Mouse (Mus musculus): ENCODE data around the gene Ect2. TPM values are rescaled to one million over a fixed set of nuclear protein-coding genes. Genes with fewer than 3 reads are reported as not detected.

Ect2 gene
- polyA plus RNA-seq, 1 experiment, result 0.65 TPM

GRCm38 (mm10) chr3:27121864-27122450 is 31.7 kb downstream of the Ect2 start:
- no peaks in the 10 kb centered on the region for H3K4me1 ChIP-seq (ENCODE audit: control insufficient read depth, insufficient read depth, low read length)

GRCm38 (mm10) chr3:27120932-27121331 is 32.7 kb downstream of the Ect2 start:
- Histone ChIP-seq H3K27ac (ENCODE audit: insufficient read depth, low read length) (no peak overlapping the region), H3K4me1 (ENCODE audit: control insufficient read depth, insufficient read depth, low read length) (no peaks in the 10 kb centered on the region), H3K4me3 (replicated peaks; ENCODE audit: insufficient read depth, low read depth, low read length) (no peak overlapping the region), H3K27me3 (ENCODE audit: control insufficient read depth, insufficient read depth, low read length) (no peaks in the 10 kb centered on the region)
- DNase-seq, result no peak
- 90% methylated on average over 6 of the region's 6 CpGs for WGBS
- TF ChIP-seq POLR2A (IDR thresholded peaks at IDR 0.05; ENCODE audit: borderline replicate concordance, insufficient read depth, low read length), result no peak
- TF ChIP-seq CTCF (IDR thresholded peaks at IDR 0.05; ENCODE audit: borderline replicate concordance, insufficient read depth, low read depth, low read length), result no peak

More at GRCm38 (mm10) chr3:27121864-27122450, 31.7 kb downstream of the Ect2 start:
- H3K4me3 ChIP-seq (replicated peaks; ENCODE audit: insufficient read depth, low read depth, low read length), result no peak overlapping the region
- no peak for TF ChIP-seq CTCF (IDR thresholded peaks at IDR 0.05; ENCODE audit: borderline replicate concordance, insufficient read depth, low read depth, low read length)
- no peak for TF ChIP-seq POLR2A (IDR thresholded peaks at IDR 0.05; ENCODE audit: borderline replicate concordance, insufficient read depth, low read length)
- no peak overlapping the region for H3K27ac ChIP-seq (ENCODE audit: insufficient read depth, low read length)
- no peaks in the 10 kb centered on the region for H3K27me3 ChIP-seq (ENCODE audit: control insufficient read depth, insufficient read depth, low read length)
- DNase-seq, result no peak
- WGBS, result 93% methylated on average over 9 of the region's 9 CpGs

GRCm38 (mm10) chr3:27118227-27118626 is 35.5 kb downstream of the Ect2 start:
- DNase-seq, result no peak
- Histone ChIP-seq H3K27ac (ENCODE audit: insufficient read depth, low read length) (no peak overlapping the region), H3K4me1 (ENCODE audit: control insufficient read depth, insufficient read depth, low read length) (no peaks in the 10 kb centered on the region), H3K4me3 (replicated peaks; ENCODE audit: insufficient read depth, low read depth, low read length) (no peak overlapping the region), H3K27me3 (ENCODE audit: control insufficient read depth, insufficient read depth, low read length) (no peaks in the 10 kb centered on the region)
- 76% methylated on average over 4 of the region's 4 CpGs for WGBS
- no peak for TF ChIP-seq CTCF (IDR thresholded peaks at IDR 0.05; ENCODE audit: borderline replicate concordance, insufficient read depth, low read depth, low read length)
- no peak for TF ChIP-seq POLR2A (IDR thresholded peaks at IDR 0.05; ENCODE audit: borderline replicate concordance, insufficient read depth, low read length)

- Histone ChIP-seq H3K27me3 (ENCODE audit: control insufficient read depth, insufficient read depth, low read length) (no peaks in the 10 kb centered on the region), H3K4me1 (ENCODE audit: control insufficient read depth, insufficient read depth, low read length) (no peaks in the 10 kb centered on the region), H3K4me3 (replicated peaks; ENCODE audit: insufficient read depth, low read depth, low read length) (no peak overlapping the region), H3K27ac (ENCODE audit: insufficient read depth, low read length) (no peak overlapping the region)
- no peak for TF ChIP-seq POLR2A (IDR thresholded peaks at IDR 0.05; ENCODE audit: borderline replicate concordance, insufficient read depth, low read length)
- TF ChIP-seq CTCF (IDR thresholded peaks at IDR 0.05; ENCODE audit: borderline replicate concordance, insufficient read depth, low read depth, low read length), result 0 out of 2 replicates have a peak, but pooled peaks have one; percentile 22
- no peak for DNase-seq
These were observed 42.8 kb downstream of the Ect2 start for GRCm38 (mm10) chr3:27110860-27111259.

- 67% methylated on average over 4 of the region's 4 CpGs for WGBS
- Histone ChIP-seq H3K27ac (ENCODE audit: insufficient read depth, low read length) (no peak overlapping the region), H3K27me3 (ENCODE audit: control insufficient read depth, insufficient read depth, low read length) (no peaks in the 10 kb centered on the region), H3K4me1 (ENCODE audit: control insufficient read depth, insufficient read depth, low read length) (no peaks in the 10 kb centered on the region), H3K4me3 (replicated peaks; ENCODE audit: insufficient read depth, low read depth, low read length) (no peak overlapping the region)
- no peak for DNase-seq
- TF ChIP-seq CTCF (IDR thresholded peaks at IDR 0.05; ENCODE audit: borderline replicate concordance, insufficient read depth, low read depth, low read length) (no peak), POLR2A (IDR thresholded peaks at IDR 0.05; ENCODE audit: borderline replicate concordance, insufficient read depth, low read length) (no peak)
These were observed 44.6 kb downstream of the Ect2 start for GRCm38 (mm10) chr3:27109109-27109508.

GRCm38 (mm10) chr3:27107142-27107541 is 46.5 kb downstream of the Ect2 start:
- 87% methylated on average over 6 of the region's 6 CpGs for WGBS
- Histone ChIP-seq H3K4me3 (replicated peaks; ENCODE audit: insufficient read depth, low read depth, low read length) (no peak overlapping the region), H3K27ac (ENCODE audit: insufficient read depth, low read length) (no peak overlapping the region), H3K27me3 (ENCODE audit: control insufficient read depth, insufficient read depth, low read length) (no peaks in the 10 kb centered on the region), H3K4me1 (ENCODE audit: control insufficient read depth, insufficient read depth, low read length) (no peaks in the 10 kb centered on the region)
- DNase-seq, result no peak
- no peak for TF ChIP-seq POLR2A (IDR thresholded peaks at IDR 0.05; ENCODE audit: borderline replicate concordance, insufficient read depth, low read length)
- no peak for TF ChIP-seq CTCF (IDR thresholded peaks at IDR 0.05; ENCODE audit: borderline replicate concordance, insufficient read depth, low read depth, low read length)

GRCm38 (mm10) chr3:27102965-27103364 is 50.7 kb downstream of the Ect2 start:
- 95% methylated on average over 6 of the region's 6 CpGs for WGBS
- Histone ChIP-seq H3K4me3 (replicated peaks; ENCODE audit: insufficient read depth, low read depth, low read length) (no peak overlapping the region), H3K4me1 (ENCODE audit: control insufficient read depth, insufficient read depth, low read length) (no peaks in the 10 kb centered on the region), H3K27ac (ENCODE audit: insufficient read depth, low read length) (no peak overlapping the region), H3K27me3 (ENCODE audit: control insufficient read depth, insufficient read depth, low read length) (no peaks in the 10 kb centered on the region)
- DNase-seq, result no peak
- TF ChIP-seq POLR2A (IDR thresholded peaks at IDR 0.05; ENCODE audit: borderline replicate concordance, insufficient read depth, low read length), result no peak
- TF ChIP-seq CTCF (IDR thresholded peaks at IDR 0.05; ENCODE audit: borderline replicate concordance, insufficient read depth, low read depth, low read length), result no peak

GRCm38 (mm10) chr3:27098633-27099032 is 55.0 kb downstream of the Ect2 start:
- TF ChIP-seq POLR2A (IDR thresholded peaks at IDR 0.05; ENCODE audit: borderline replicate concordance, insufficient read depth, low read length), result no peak
- TF ChIP-seq CTCF (IDR thresholded peaks at IDR 0.05; ENCODE audit: borderline replicate concordance, insufficient read depth, low read depth, low read length), result no peak
- Histone ChIP-seq H3K27ac (ENCODE audit: insufficient read depth, low read length) (no peak overlapping the region), H3K27me3 (ENCODE audit: control insufficient read depth, insufficient read depth, low read length) (no peaks in the 10 kb centered on the region), H3K4me1 (ENCODE audit: control insufficient read depth, insufficient read depth, low read length) (no peaks in the 10 kb centered on the region), H3K4me3 (replicated peaks; ENCODE audit: insufficient read depth, low read depth, low read length) (no peak overlapping the region)
- DNase-seq, result no peak
- 94% methylated on average over 6 of the region's 6 CpGs for WGBS
